Mouse (Mus musculus): Measurements from ENCODE around the gene AK157302. TPM values are rescaled to one million over a fixed set of nuclear protein-coding genes. Genes with fewer than 3 reads are reported as not detected.
A peak's percentile ranks its signal among the peaks of the same experiment; 100 is the strongest.
"Not testable (repeated sequence)": the region's sequence is repeated elsewhere in the genome, so short reads cannot be mapped to it uniquely, and the experiment has no call there.

The AK157302 gene
- polyA plus RNA-seq (2016; fragmentation: Nextera tagmentation; extraction: Ambion mirVana) = 0.42 and 0.48 TPM in 2 replicates

- Histone ChIP-seq H3K4me3 (replicated peaks) (no peak within 1 kb of the TSS), H3K4me1 (replicated peaks) (no peaks in the 10 kb centered on the region), H3K9me3 (no peaks in the 10 kb centered on the region), H3K27ac (no peak within 1 kb of the TSS), H3K27me3 (no peaks in the 10 kb centered on the region), H3K36me3 (no peaks in the 10 kb centered on the region), H3K4me2 (no peak within 1 kb of the TSS), H3K9ac (replicated peaks) (no peak within 1 kb of the TSS)
- 94% methylated on average over 21 of the region's 21 CpGs for WGBS
- no peak for ATAC-seq (ENCODE audit: insufficient number of reproducible peaks, insufficient read depth, low FRiP score, low TSS enrichment, low read depth)
Observed at GRCm38 (mm10) chr13:21495080-21495479, at the start of gene AK157302. Gene AK157302, plus strand, starts transcription at chr13:21495223.

- Histone ChIP-seq H3K9ac (replicated peaks) (no peak overlapping the region), H3K9me3 (no peaks in the 10 kb centered on the region), H3K4me2 (no peak overlapping the region), H3K36me3 (peaks cover 75% of the 10 kb centered on the region), H3K27ac (no peak overlapping the region), H3K4me1 (replicated peaks) (no peaks in the 10 kb centered on the region), H3K4me3 (replicated peaks) (no peak overlapping the region), H3K27me3 (no peaks in the 10 kb centered on the region)
- ATAC-seq (ENCODE audit: insufficient number of reproducible peaks, insufficient read depth, low FRiP score, low TSS enrichment, low read depth) = no peak
- WGBS = 90% methylated on average over 9 of the region's 9 CpGs
Observed at GRCm38 (mm10) chr13:21446796-21447195, 48.2 kb upstream of the AK157302 start.

GRCm38 (mm10) chr13:21447856-21448614 is 47.0 kb upstream of the AK157302 start:
- Histone ChIP-seq H3K4me1 (replicated peaks) (peaks cover 9% of the 10 kb centered on the region), H3K9ac (replicated peaks) (no peak overlapping the region), H3K4me3 (replicated peaks) (no peak overlapping the region), H3K27ac (no peak overlapping the region), H3K36me3 (peaks cover 75% of the 10 kb centered on the region), H3K9me3 (no peaks in the 10 kb centered on the region), H3K27me3 (no peaks in the 10 kb centered on the region), H3K4me2 (no peak overlapping the region)
- no peak for ATAC-seq (ENCODE audit: insufficient number of reproducible peaks, insufficient read depth, low FRiP score, low TSS enrichment, low read depth)
- 83% methylated on average over 16 of the region's 16 CpGs for WGBS

- Histone ChIP-seq H3K4me1 (replicated peaks) (peaks cover 9% of the 10 kb centered on the region), H3K9ac (replicated peaks) (peak overlapping the region; percentile 70), H3K27ac (peak overlapping the region; percentile 67; the same call in 1 of the 2 replicates), H3K27me3 (0 out of 2 replicates have a peak, but pooled peaks cover 4% of the 10 kb centered on the region), H3K4me2 (peak overlapping the region; percentile 68), H3K36me3 (peaks cover 27% of the 10 kb centered on the region), H3K9me3 (no peaks in the 10 kb centered on the region), H3K4me3 (replicated peaks) (peak overlapping the region; percentile 60)
- no peak for ATAC-seq (ENCODE audit: insufficient number of reproducible peaks, insufficient read depth, low FRiP score, low TSS enrichment, low read depth)
- 4% methylated on average over 13 of the region's 13 CpGs for WGBS
Observed at GRCm38 (mm10) chr13:21453042-21453441, 42.0 kb upstream of the AK157302 start.

- peak within 1 kb of the TSS; percentile 70 for H3K9ac ChIP-seq (replicated peaks)
- peaks cover 9% of the 10 kb centered on the region for H3K4me1 ChIP-seq (replicated peaks)
- H3K36me3 ChIP-seq = peaks cover 23% of the 10 kb centered on the region
- no peaks in the 10 kb centered on the region for H3K9me3 ChIP-seq
- H3K27me3 ChIP-seq = 0 out of 2 replicates have a peak, but pooled peaks cover 4% of the 10 kb centered on the region
- H3K4me2 ChIP-seq = peak within 1 kb of the TSS; percentile 68
- WGBS = under 1% methylated on average over 23 of the region's 23 CpGs
- ATAC-seq (ENCODE audit: insufficient number of reproducible peaks, insufficient read depth, low FRiP score, low TSS enrichment, low read depth) = peak; percentile 81
- H3K4me3 ChIP-seq (replicated peaks) = peak within 1 kb of the TSS; percentile 60
- H3K27ac ChIP-seq = peak within 1 kb of the TSS; percentile 67; the same call in 1 of the 2 replicates
Observed at GRCm38 (mm10) chr13:21453449-21453848, 41.6 kb upstream of the AK157302 start, which contains the start of gene Zscan26. Gene Zscan26, minus strand, starts transcription at chr13:21453730.

- no peak overlapping the region for H3K4me3 ChIP-seq (replicated peaks)
- H3K27ac ChIP-seq = no peak overlapping the region
- H3K4me1 ChIP-seq (replicated peaks) = peaks cover 9% of the 10 kb centered on the region
- WGBS = 91% methylated on average over 3 of the region's 3 CpGs
- no peak overlapping the region for H3K9ac ChIP-seq (replicated peaks)
- H3K4me2 ChIP-seq = peak overlapping the region; percentile 68; the same call in 1 of the 2 replicates
- no peaks in the 10 kb centered on the region for H3K9me3 ChIP-seq
- no peak for ATAC-seq (ENCODE audit: insufficient number of reproducible peaks, insufficient read depth, low FRiP score, low TSS enrichment, low read depth)
- 0 out of 2 replicates have a peak, but pooled peaks cover 4% of the 10 kb centered on the region for H3K27me3 ChIP-seq
- peaks cover 16% of the 10 kb centered on the region for H3K36me3 ChIP-seq
Observed at GRCm38 (mm10) chr13:21454133-21454532, 40.9 kb upstream of the AK157302 start.

GRCm38 (mm10) chr13:21456347-21456746 is 38.7 kb upstream of the AK157302 start:
- Histone ChIP-seq H3K9me3 (no peaks in the 10 kb centered on the region), H3K27ac (no peak overlapping the region), H3K36me3 (peaks cover 5% of the 10 kb centered on the region), H3K4me2 (no peak overlapping the region), H3K27me3 (0 out of 2 replicates have a peak, but pooled peaks cover 9% of the 10 kb centered on the region), H3K9ac (replicated peaks) (no peak overlapping the region), H3K4me1 (replicated peaks) (peaks cover 9% of the 10 kb centered on the region), H3K4me3 (replicated peaks) (no peak overlapping the region)
- ATAC-seq (ENCODE audit: insufficient number of reproducible peaks, insufficient read depth, low FRiP score, low TSS enrichment, low read depth) = no peak
- WGBS = 12% methylated on average over 4 of the region's 4 CpGs

GRCm38 (mm10) chr13:21462516-21462915 is 32.5 kb upstream of the AK157302 start:
- H3K9me3 ChIP-seq; H3K4me3 ChIP-seq (replicated peaks); H3K27me3 ChIP-seq; H3K4me2 ChIP-seq; H3K27ac ChIP-seq; H3K4me1 ChIP-seq (replicated peaks); H3K36me3 ChIP-seq; H3K9ac ChIP-seq (replicated peaks); ATAC-seq (ENCODE audit: insufficient number of reproducible peaks, insufficient read depth, low FRiP score, low TSS enrichment, low read depth): not testable (repeated sequence)
- 47% methylated on average over 9 of the region's 9 CpGs for WGBS

GRCm38 (mm10) chr13:21467336-21467735 is 27.7 kb upstream of the AK157302 start:
- no peak overlapping the region for H3K4me3 ChIP-seq (replicated peaks)
- no peaks in the 10 kb centered on the region for H3K36me3 ChIP-seq
- no peak for ATAC-seq (ENCODE audit: insufficient number of reproducible peaks, insufficient read depth, low FRiP score, low TSS enrichment, low read depth)
- H3K9me3 ChIP-seq = no peaks in the 10 kb centered on the region
- no peak overlapping the region for H3K9ac ChIP-seq (replicated peaks)
- peaks cover 20% of the 10 kb centered on the region for H3K27me3 ChIP-seq
- WGBS = 81% methylated on average over 10 of the region's 10 CpGs
- no peak overlapping the region for H3K4me2 ChIP-seq
- no peak overlapping the region for H3K27ac ChIP-seq
- peaks cover 3% of the 10 kb centered on the region; the same call in 1 of the 2 replicates for H3K4me1 ChIP-seq (replicated peaks)

GRCm38 (mm10) chr13:21468061-21469019 is 26.7 kb upstream of the AK157302 start, which contains the start of gene Nkapl:
Gene Nkapl, minus strand, starts transcription at chr13:21468509.
- no peak within 1 kb of the TSS for H3K27ac ChIP-seq
- ATAC-seq (ENCODE audit: insufficient number of reproducible peaks, insufficient read depth, low FRiP score, low TSS enrichment, low read depth) = peak; percentile 98
- H3K9ac ChIP-seq (replicated peaks) = peak within 1 kb of the TSS; percentile 71
- H3K36me3 ChIP-seq = no peaks in the 10 kb centered on the region
- H3K9me3 ChIP-seq = no peaks in the 10 kb centered on the region
- peak within 1 kb of the TSS; percentile 85 for H3K4me2 ChIP-seq
- 1% methylated on average over 54 of the region's 54 CpGs for WGBS
- H3K27me3 ChIP-seq = peaks cover 20% of the 10 kb centered on the region
- H3K4me3 ChIP-seq (replicated peaks) = peak within 1 kb of the TSS; percentile 55
- H3K4me1 ChIP-seq (replicated peaks) = peaks cover 3% of the 10 kb centered on the region; the same call in 1 of the 2 replicates

GRCm38 (mm10) chr13:21469097-21469496 is 25.9 kb upstream of the AK157302 start:
- no peak overlapping the region for H3K9ac ChIP-seq (replicated peaks)
- H3K27ac ChIP-seq = no peak overlapping the region
- peaks cover 20% of the 10 kb centered on the region for H3K27me3 ChIP-seq
- H3K4me2 ChIP-seq = peak overlapping the region; percentile 85
- peaks cover 3% of the 10 kb centered on the region; the same call in 1 of the 2 replicates for H3K4me1 ChIP-seq (replicated peaks)
- 38% methylated on average over 9 of the region's 9 CpGs for WGBS
- H3K9me3 ChIP-seq = no peaks in the 10 kb centered on the region
- no peak for ATAC-seq (ENCODE audit: insufficient number of reproducible peaks, insufficient read depth, low FRiP score, low TSS enrichment, low read depth)
- no peaks in the 10 kb centered on the region for H3K36me3 ChIP-seq
- no peak overlapping the region for H3K4me3 ChIP-seq (replicated peaks)

All from limb, embryonic 12.5 days (tissue).